Mouse (Mus musculus): Measurements from ENCODE around the gene Parp8. TPM values are rescaled to one million over a fixed set of nuclear protein-coding genes. Genes with fewer than 3 reads are reported as not detected.

The Parp8 gene
- polyA plus RNA-seq, 1 experiment from 2014 or later: 6.3 TPM

Other genes starting within 250 kb of the Parp8 start
- gene Emb, start 183.0 kb upstream of the Parp8 start, polyA plus RNA-seq (2014; fragmentation: Nextera tagmentation; extraction: Ambion mirVana): 27.4 and 29.0 TPM in 2 replicates
- gene Gm17509, start 195.5 kb upstream of the Parp8 start, polyA plus RNA-seq (2014; fragmentation: Nextera tagmentation; extraction: Ambion mirVana): not detected in 2 replicates